Mouse (Mus musculus): ENCODE data around the gene Irf8. TPM values are rescaled to one million over a fixed set of nuclear protein-coding genes. Genes with fewer than 3 reads are reported as not detected.

Gene Irf8
- polyA plus RNA-seq, 1 experiment = not detected

DNA sequence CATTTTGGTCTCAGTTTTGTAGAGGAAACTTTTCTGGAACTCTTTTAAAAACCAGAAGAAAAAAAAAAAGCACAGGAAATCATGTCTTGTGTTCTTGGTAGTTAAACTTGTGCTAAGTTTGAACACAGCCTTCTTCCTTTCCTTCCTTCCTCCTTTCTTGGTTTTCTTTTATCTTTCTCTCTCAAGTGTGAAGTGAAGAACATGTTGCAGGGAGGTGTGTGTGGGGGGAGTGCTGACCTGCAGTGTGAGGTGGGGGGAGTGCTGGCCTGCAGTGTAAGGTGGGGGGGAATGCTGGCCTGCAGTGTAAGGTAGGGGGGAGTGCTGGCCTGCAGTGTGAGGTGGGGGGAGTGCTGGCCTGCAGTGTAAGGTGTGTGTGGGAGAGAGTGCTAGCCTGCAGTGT, 28.5 kb downstream of the Irf8 start:
- no peak for TF ChIP-seq POLR2A (IDR thresholded peaks at IDR 0.05; ENCODE audit: insufficient read depth, low read depth, low read length)
- no peak for TF ChIP-seq CTCF (IDR thresholded peaks at IDR 0.05; ENCODE audit: insufficient read depth, low read depth, low read length)
- H3K4me1 ChIP-seq (ENCODE audit: control insufficient read depth, insufficient read depth, low read length) = peaks cover 3% of the 10 kb centered on the region
- H3K27ac ChIP-seq (ENCODE audit: insufficient read depth, low read depth, low read length) = no peak overlapping the region
- no peak overlapping the region for H3K4me3 ChIP-seq (ENCODE audit: insufficient read depth, low read depth, low read length)

DNA sequence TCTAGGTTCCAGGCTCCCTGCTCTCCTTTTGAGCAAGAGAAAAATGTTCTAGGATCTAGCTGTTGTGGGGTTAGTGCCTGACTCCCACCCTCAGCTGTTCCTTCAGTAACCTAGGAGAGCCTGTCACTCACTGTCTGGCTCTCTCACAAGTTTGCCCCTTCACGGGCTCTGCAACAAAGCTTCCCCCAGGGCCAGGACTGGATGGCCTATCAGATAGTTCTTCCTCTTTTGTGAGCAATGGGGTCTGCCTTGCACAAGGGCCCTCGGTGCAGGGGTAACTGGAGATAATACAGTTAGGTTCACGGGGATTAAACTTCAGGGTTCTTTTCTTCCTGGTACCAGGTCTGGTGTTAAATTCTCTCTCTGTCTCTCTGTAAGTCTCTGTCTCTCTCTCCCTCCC, 30.5 kb downstream of the Irf8 start:
- WGBS = 55% methylated on average over 3 of the region's 3 CpGs
- no peak overlapping the region for H3K4me3 ChIP-seq (ENCODE audit: insufficient read depth, low read depth, low read length)
- H3K27ac ChIP-seq (ENCODE audit: insufficient read depth, low read depth, low read length) = no peak overlapping the region
- TF ChIP-seq CTCF (IDR thresholded peaks at IDR 0.05; ENCODE audit: insufficient read depth, low read depth, low read length) (no peak), POLR2A (IDR thresholded peaks at IDR 0.05; ENCODE audit: insufficient read depth, low read depth, low read length) (no peak)
- peaks cover 3% of the 10 kb centered on the region for H3K4me1 ChIP-seq (ENCODE audit: control insufficient read depth, insufficient read depth, low read length)

DNA sequence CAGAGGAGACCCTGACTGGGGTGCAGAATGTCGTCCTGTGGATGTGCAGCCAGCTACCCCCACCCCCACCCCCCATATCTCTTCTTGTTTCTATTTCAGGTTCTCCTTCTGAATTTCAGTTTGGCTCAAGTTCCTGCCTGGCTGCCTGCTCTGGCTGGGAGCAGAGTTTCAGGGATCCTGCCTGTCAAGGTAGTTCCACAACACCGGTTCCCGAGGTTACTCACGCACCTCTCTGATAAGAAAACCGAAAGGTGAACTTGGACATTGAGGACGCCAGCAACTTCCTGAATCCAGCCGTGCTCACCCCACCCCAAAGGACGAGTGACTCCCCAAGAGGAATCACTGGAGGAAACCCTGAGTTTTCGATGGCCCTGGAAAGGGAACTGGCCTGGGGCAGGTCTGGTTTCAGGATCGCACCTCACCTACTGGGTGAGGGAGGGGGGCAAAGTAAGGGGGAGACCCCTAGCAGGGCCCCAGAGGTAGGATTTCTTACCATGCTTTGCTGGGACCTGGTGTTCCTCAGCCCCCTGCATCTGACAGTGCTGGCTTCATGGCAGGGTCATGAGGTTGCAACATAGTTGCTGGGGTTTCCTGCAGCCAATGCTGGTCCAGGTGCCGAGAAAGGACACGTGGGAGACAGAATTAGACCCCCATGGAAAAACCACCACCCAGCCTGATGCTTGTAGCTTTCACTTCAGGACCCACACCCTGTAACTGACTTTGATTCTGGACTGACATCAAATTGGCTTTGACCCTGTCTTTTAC, 32.5 kb downstream of the Irf8 start:
- TF ChIP-seq CTCF (IDR thresholded peaks at IDR 0.05; ENCODE audit: insufficient read depth, low read depth, low read length) = no peak
- no peak for TF ChIP-seq POLR2A (IDR thresholded peaks at IDR 0.05; ENCODE audit: insufficient read depth, low read depth, low read length)
- Histone ChIP-seq H3K4me3 (ENCODE audit: insufficient read depth, low read depth, low read length) (no peak overlapping the region), H3K4me1 (ENCODE audit: control insufficient read depth, insufficient read depth, low read length) (no peaks in the 10 kb centered on the region), H3K27ac (ENCODE audit: insufficient read depth, low read depth, low read length) (no peak overlapping the region)
- WGBS = 80% methylated on average over 12 of the region's 12 CpGs

DNA sequence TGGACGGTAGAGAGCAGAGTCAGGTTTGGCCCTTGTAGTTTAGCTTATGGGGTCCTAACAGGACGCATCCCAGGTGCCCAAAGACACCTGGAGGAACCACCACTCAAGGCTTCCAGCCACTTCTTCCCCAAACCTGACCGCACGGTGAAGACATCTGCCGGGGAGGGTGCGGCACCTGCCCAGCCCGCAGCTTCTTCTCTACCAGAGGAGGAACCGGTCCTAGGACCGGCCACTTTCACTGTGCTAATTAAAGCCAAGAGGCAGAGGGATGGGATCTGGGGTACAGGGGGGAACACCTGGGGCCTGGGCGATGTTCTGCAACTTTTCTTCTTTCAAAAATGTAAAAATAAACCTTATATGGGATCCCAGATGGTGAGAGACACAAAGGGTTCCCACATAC, 41.0 kb downstream of the Irf8 start:
- H3K27ac ChIP-seq (ENCODE audit: insufficient read depth, low read depth, low read length) = no peak overlapping the region
- 96% methylated on average over 10 of the region's 10 CpGs for WGBS
- TF ChIP-seq CTCF (IDR thresholded peaks at IDR 0.05; ENCODE audit: insufficient read depth, low read depth, low read length) (no peak), POLR2A (IDR thresholded peaks at IDR 0.05; ENCODE audit: insufficient read depth, low read depth, low read length) (no peak)
- H3K4me3 ChIP-seq (ENCODE audit: insufficient read depth, low read depth, low read length) = no peak overlapping the region
- no peaks in the 10 kb centered on the region for H3K4me1 ChIP-seq (ENCODE audit: control insufficient read depth, insufficient read depth, low read length)

DNA sequence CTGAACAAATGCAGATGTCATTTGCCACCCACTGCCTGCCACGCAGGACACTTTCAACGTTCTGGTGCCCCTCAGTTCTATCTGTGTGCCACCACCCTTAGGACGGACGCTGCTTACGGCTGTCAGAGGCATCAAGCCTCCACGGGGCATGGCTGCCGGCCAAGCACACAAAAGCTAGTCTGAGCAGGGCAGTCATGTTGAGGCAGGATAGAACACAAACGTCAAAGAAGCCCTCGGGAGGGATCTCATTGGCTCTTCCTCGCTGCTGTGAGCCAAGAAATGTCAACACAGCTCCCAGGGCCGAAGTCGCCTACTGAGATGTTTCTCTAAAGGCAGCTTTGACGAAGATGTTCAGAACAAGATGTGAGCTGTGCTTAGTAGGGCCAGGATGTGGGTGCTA, 41.6 kb downstream of the Irf8 start:
- Histone ChIP-seq H3K27ac (ENCODE audit: insufficient read depth, low read depth, low read length) (no peak overlapping the region), H3K4me1 (ENCODE audit: control insufficient read depth, insufficient read depth, low read length) (no peaks in the 10 kb centered on the region), H3K4me3 (ENCODE audit: insufficient read depth, low read depth, low read length) (no peak overlapping the region)
- WGBS = 29% methylated on average over 13 of the region's 13 CpGs
- no peak for TF ChIP-seq POLR2A (IDR thresholded peaks at IDR 0.05; ENCODE audit: insufficient read depth, low read depth, low read length)
- no peak for TF ChIP-seq CTCF (IDR thresholded peaks at IDR 0.05; ENCODE audit: insufficient read depth, low read depth, low read length)

DNA sequence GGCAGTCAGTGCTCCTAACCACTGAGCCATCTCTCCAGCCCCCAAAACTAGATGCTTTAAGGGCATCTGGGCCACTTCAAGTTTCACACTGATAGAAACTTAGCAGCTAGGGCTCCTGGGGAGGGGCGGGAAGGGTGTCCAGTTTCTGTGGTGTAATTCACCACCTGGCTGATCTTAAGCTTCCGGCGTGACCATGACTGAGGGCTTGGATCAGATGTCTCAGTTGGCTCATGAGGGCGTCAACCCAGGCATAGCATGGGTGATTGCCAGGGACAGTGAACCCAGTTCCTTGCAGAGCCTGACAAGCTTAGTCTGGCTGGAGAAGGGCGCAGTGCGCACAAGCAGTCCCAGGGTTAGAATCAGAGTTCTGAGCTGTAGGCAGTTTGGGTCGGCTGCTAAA, 42.9 kb downstream of the Irf8 start:
- Histone ChIP-seq H3K4me3 (ENCODE audit: insufficient read depth, low read depth, low read length) (no peak overlapping the region), H3K4me1 (ENCODE audit: control insufficient read depth, insufficient read depth, low read length) (no peaks in the 10 kb centered on the region), H3K27ac (ENCODE audit: insufficient read depth, low read depth, low read length) (no peak overlapping the region)
- WGBS = 96% methylated on average over 7 of the region's 7 CpGs
- TF ChIP-seq CTCF (IDR thresholded peaks at IDR 0.05; ENCODE audit: insufficient read depth, low read depth, low read length) = no peak
- no peak for TF ChIP-seq POLR2A (IDR thresholded peaks at IDR 0.05; ENCODE audit: insufficient read depth, low read depth, low read length)

DNA sequence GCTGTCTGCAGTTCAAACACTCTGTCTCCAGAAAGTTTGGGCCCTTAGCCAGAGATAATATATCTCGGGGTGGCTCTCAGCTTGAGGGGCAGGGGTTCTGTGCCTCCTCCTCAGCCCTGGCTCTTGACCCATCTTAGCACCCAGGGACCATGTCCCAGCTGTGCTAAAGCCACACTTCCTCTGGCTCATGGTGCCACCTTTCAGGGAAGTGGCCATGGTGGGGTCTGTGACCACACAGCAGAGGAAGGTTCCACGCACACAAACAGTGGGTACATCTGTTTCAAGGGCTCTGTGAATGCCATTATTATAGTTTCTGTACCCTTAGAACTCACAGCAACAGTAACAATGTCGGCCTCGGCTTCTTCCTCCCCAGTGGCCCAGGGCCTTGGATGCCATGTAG, 47.6 kb downstream of the Irf8 start:
- TF ChIP-seq POLR2A (IDR thresholded peaks at IDR 0.05; ENCODE audit: insufficient read depth, low read depth, low read length) (no peak), CTCF (IDR thresholded peaks at IDR 0.05; ENCODE audit: insufficient read depth, low read depth, low read length) (no peak)
- Histone ChIP-seq H3K4me3 (ENCODE audit: insufficient read depth, low read depth, low read length) (no peak overlapping the region), H3K4me1 (ENCODE audit: control insufficient read depth, insufficient read depth, low read length) (0 out of 2 replicates have a peak, but pooled peaks cover under 1% of the 10 kb centered on the region), H3K27ac (ENCODE audit: insufficient read depth, low read depth, low read length) (no peak overlapping the region)
- WGBS = 83% methylated on average over 4 of the region's 4 CpGs

DNA sequence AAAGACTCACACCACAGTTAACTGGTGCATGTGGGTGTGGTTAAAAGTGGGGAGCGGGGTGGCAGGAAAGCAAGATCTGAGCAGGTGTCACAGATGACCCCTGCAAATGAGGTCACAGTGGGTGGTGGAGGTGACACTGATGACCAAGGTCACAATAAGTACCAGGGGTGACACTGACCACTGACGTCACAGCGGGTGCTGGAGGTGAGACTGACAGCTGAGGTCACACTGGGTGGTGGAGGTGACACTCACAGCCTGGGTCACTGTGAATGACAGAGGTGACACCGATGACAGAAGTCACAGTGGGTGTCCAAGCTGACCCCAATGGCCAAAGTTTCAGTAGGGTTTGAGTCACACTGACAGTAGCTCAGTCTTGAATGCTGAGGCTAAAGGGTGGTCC, 50.6 kb downstream of the Irf8 start:
- WGBS = 91% methylated on average over 4 of the region's 4 CpGs
- Histone ChIP-seq H3K4me3 (ENCODE audit: insufficient read depth, low read depth, low read length) (no peak overlapping the region), H3K4me1 (ENCODE audit: control insufficient read depth, insufficient read depth, low read length) (0 out of 2 replicates have a peak, but pooled peaks cover 2% of the 10 kb centered on the region), H3K27ac (ENCODE audit: insufficient read depth, low read depth, low read length) (no peak overlapping the region)
- TF ChIP-seq POLR2A (IDR thresholded peaks at IDR 0.05; ENCODE audit: insufficient read depth, low read depth, low read length) (no peak), CTCF (IDR thresholded peaks at IDR 0.05; ENCODE audit: insufficient read depth, low read depth, low read length) (no peak)

DNA sequence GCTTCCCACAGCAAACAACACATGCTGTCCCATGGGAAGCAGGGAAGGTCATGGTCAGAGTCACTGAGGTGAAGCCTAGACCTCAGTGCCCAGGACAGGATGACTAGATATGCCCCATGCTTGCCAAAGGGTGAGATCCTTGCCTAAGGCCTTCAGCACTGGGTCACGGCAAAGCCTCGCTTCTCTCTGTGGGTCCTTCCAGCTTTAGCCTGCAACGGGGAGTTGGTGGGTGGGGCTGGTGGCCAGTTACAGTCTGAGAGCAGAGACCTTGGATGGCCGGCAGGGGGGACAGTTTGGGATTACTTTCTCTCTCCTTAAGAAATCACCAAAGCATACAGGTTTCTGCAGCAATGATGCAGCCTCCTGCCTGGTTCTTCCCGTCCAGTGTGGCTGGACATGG, 51.5 kb downstream of the Irf8 start:
- WGBS = 58% methylated on average over 5 of the region's 5 CpGs
- no peak for TF ChIP-seq CTCF (IDR thresholded peaks at IDR 0.05; ENCODE audit: insufficient read depth, low read depth, low read length)
- no peak for TF ChIP-seq POLR2A (IDR thresholded peaks at IDR 0.05; ENCODE audit: insufficient read depth, low read depth, low read length)
- no peak overlapping the region for H3K4me3 ChIP-seq (ENCODE audit: insufficient read depth, low read depth, low read length)

More for the DNA sequence above, 51.5 kb downstream of the Irf8 start:
- Histone ChIP-seq H3K27ac (ENCODE audit: insufficient read depth, low read depth, low read length) (no peak overlapping the region), H3K4me1 (ENCODE audit: control insufficient read depth, insufficient read depth, low read length) (0 out of 2 replicates have a peak, but pooled peaks cover 2% of the 10 kb centered on the region)

Measured in olfactory bulb, adult 2 months (tissue).